Mouse (Mus musculus) testis, adult 2 months (tissue): Measurements from ENCODE around the gene Pelp1. TPM values are rescaled to one million over a fixed set of nuclear protein-coding genes. Genes with fewer than 3 reads are reported as not detected.

ENCODE experiments used
- H3K27ac ChIP-seq: fragments of 200-500 bp; 2 replicates; pipeline ENCODE4 v1.5.1; 2012; ENCODE audit warnings: low read depth, low read length; ENCODE audit not compliant: control insufficient read depth, insufficient read depth
- H3K27me3 ChIP-seq: fragments of 200-500 bp; 2 replicates; pipeline ENCODE4 v1.6.1; 2012; ENCODE audit warnings: mild to moderate bottlenecking, low read length, moderate library complexity; ENCODE audit not compliant: control insufficient read depth, insufficient read depth
- H3K36me3 ChIP-seq: fragments of 200-500 bp; 2 replicates; pipeline ENCODE4 v1.6.1; 2012; ENCODE audit warnings: mild to moderate bottlenecking, low read length; ENCODE audit not compliant: control insufficient read depth, insufficient read depth
- H3K4me1 ChIP-seq: fragments of 200-500 bp; 2 replicates; pipeline ENCODE4 v1.6.1; 2012; ENCODE audit warnings: low read length; ENCODE audit not compliant: control insufficient read depth, insufficient read depth
- H3K4me3 ChIP-seq: fragments of 200-500 bp; 2 replicates; pipeline ENCODE4 v1.5.1; 2012; ENCODE audit warnings: low read depth, mild to moderate bottlenecking, low read length, moderate library complexity, mixed read lengths; ENCODE audit not compliant: control insufficient read depth
- CTCF ChIP-seq: fragments of 200-500 bp; IDR thresholded peaks from 2 replicates; pipeline ENCODE4 v1.5.1; 2012; ENCODE audit warnings: low read depth, mild to moderate bottlenecking, inconsistent platforms, low read length, moderate library complexity; ENCODE audit not compliant: control insufficient read depth, insufficient read depth, insufficient replicate concordance
- POLR2A ChIP-seq: fragments of 200-500 bp; IDR thresholded peaks from 2 replicates; pipeline ENCODE4 v1.6.1; 2012; ENCODE audit warnings: low read depth, mild to moderate bottlenecking, inconsistent platforms, low read length, moderate library complexity; ENCODE audit not compliant: control insufficient read depth
- polyA plus RNA-seq: library from polyadenylated mRNA; depleted of rRNA; stranded (reverse); fragments of >200 nt; gene quantifications from 2 replicates; pipeline ENCODE4 v1.2.3, GENCODE M21; 2012

The Pelp1 gene
- polyA plus RNA-seq, 1 experiment, result 38.4 TPM

- TF ChIP-seq POLR2A (no peak), CTCF (no peak)
- Histone ChIP-seq H3K4me3 (no peak overlapping the region), H3K36me3 (no peaks in the 10 kb centered on the region), H3K4me1 (peaks cover 5% of the 10 kb centered on the region; the same call in 1 of the 2 replicates), H3K27me3 (no peaks in the 10 kb centered on the region), H3K27ac (no peak overlapping the region)
Measured at GRCm38 (mm10) chr11:70446756-70447155, 36.9 kb upstream of the Pelp1 start.

GRCm38 (mm10) chr11:70444667-70445066 is 34.8 kb upstream of the Pelp1 start:
- Histone ChIP-seq H3K27ac (no peak overlapping the region), H3K27me3 (no peaks in the 10 kb centered on the region), H3K36me3 (no peaks in the 10 kb centered on the region), H3K4me3 (no peak overlapping the region), H3K4me1 (no peaks in the 10 kb centered on the region)
- TF ChIP-seq POLR2A (no peak), CTCF (no peak)

- TF ChIP-seq CTCF (no peak), POLR2A (no peak)
- no peak overlapping the region for H3K4me3 ChIP-seq
- H3K36me3 ChIP-seq, result no peaks in the 10 kb centered on the region
- no peak overlapping the region for H3K27ac ChIP-seq
- H3K27me3 ChIP-seq, result no peaks in the 10 kb centered on the region
- no peaks in the 10 kb centered on the region for H3K4me1 ChIP-seq
Measured at GRCm38 (mm10) chr11:70443964-70444363, 34.1 kb upstream of the Pelp1 start.

GRCm38 (mm10) chr11:70441882-70442281 is 32.1 kb upstream of the Pelp1 start:
- Histone ChIP-seq H3K36me3 (no peaks in the 10 kb centered on the region), H3K27me3 (no peaks in the 10 kb centered on the region), H3K4me3 (no peak overlapping the region), H3K27ac (no peak overlapping the region), H3K4me1 (no peaks in the 10 kb centered on the region; the same call in 1 of the 2 replicates)
- TF ChIP-seq CTCF (no peak), POLR2A (no peak)

DNA sequence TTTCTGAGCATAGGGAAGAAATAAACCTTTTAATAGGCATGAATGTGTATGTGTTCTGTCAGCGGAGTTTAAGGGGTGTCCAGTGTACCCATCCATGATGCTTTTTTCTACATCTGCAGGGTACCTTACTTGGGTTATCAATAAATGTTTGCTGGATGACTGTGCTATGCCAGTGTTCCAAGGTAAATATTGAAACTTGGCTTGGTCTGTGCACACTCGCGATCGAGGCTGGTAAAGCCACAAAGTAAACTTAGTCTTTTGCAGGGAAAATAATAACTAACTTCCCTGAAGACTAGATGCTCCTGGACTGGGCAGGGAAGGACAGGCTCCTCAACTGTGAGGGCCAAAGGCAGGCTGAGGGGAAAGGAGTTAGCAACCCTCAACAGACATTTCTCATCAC is 30.8 kb upstream of the Pelp1 start:
- TF ChIP-seq POLR2A (no peak), CTCF (no peak)
- H3K36me3 ChIP-seq, result no peaks in the 10 kb centered on the region

DNA sequence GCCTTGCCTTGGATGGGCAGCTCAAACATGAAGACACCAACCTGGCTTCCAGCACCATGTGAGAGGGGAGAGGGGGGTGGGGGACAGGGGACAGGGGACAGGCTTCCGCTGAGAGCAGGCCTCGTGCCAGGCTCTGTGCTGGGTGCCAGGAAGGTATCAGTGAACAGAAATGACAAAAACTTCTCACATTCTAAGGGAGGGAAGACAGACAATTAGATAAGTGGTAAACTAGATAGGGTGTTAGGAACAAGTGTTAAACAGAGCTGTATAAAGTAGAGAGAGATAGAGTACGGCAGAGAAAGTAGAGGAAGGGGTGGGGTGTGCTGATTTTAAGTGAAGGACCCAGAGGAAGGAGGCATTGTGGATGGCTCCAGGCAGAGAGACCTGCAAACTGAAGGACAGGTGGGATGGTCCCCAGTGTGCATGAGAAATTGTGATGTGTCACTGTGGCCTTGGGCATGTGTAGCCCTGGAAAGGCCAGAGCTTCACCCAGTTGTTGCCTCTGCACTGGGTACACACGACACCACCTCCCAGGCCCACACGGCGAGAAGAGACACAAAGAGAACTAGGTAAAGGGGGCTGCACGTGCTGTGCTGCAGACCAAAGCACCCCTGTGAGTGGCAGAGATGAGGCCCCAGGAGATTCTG is 29.0 kb upstream of the Pelp1 start:
- no peak for TF ChIP-seq POLR2A
- TF ChIP-seq CTCF, result no peak
- Histone ChIP-seq H3K27me3 (no peaks in the 10 kb centered on the region), H3K36me3 (no peaks in the 10 kb centered on the region)

More for the DNA sequence above, 30.8 kb upstream of the Pelp1 start:
- H3K27ac ChIP-seq, result no peak overlapping the region
- H3K4me3 ChIP-seq, result no peak overlapping the region
- H3K4me1 ChIP-seq, result no peaks in the 10 kb centered on the region; the same call in 1 of the 2 replicates
- no peaks in the 10 kb centered on the region for H3K27me3 ChIP-seq

DNA sequence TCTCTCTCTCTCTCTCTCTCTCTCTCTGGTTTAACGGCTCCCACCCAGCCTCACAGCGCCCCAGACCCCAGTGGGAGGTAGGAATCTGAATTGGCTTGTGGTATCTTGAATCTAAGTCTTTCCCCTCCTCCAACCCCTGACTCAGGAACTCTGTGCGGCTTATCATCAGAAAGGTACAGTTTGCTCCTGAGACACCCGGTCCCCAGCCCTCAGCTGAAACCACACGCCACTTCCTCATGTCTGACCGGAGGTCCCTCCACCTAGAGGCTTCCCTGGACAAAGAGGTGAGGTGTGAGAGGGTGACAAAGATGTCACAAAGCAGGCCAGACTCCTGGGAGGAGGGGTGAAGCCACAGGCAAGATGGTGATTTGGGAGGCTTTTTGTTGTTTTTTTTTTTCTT is 27.6 kb upstream of the Pelp1 start:
- Histone ChIP-seq H3K36me3 (no peaks in the 10 kb centered on the region), H3K27ac (no peak overlapping the region), H3K4me3 (no peak overlapping the region), H3K27me3 (no peaks in the 10 kb centered on the region), H3K4me1 (peaks cover 4% of the 10 kb centered on the region)
- TF ChIP-seq CTCF, result no peak

More for the DNA sequence above, 29.0 kb upstream of the Pelp1 start:
- Histone ChIP-seq H3K4me1 (no peaks in the 10 kb centered on the region; the same call in 1 of the 2 replicates), H3K4me3 (no peak overlapping the region), H3K27ac (no peak overlapping the region)

DNA sequence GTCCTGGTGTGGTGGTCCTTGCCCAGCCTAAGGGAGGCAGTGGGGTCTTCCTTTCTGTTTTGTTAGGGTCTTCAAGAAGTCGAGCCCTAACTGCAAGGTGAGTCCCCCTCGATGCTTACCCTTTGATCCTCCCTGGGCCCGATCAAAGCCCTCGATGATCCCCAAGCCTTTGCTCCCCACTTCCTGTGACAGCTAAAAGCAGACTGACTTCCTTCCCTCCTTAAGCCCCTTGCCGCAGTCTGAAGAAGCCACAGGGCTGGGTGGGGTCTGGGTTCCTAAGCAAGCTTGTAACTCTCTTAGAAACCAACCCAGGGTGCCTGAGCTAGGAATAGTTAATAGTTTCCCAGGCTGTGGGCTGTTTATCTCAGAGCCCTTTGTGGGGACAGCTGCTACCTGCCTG is 25.6 kb upstream of the Pelp1 start:
- Histone ChIP-seq H3K27me3 (no peaks in the 10 kb centered on the region), H3K4me1 (peaks cover 11% of the 10 kb centered on the region), H3K4me3 (no peak overlapping the region), H3K36me3 (no peaks in the 10 kb centered on the region), H3K27ac (no peak overlapping the region)
- TF ChIP-seq CTCF, result no peak
- TF ChIP-seq POLR2A, result no peak
